Mouse (Mus musculus) mouse embryonic stem cell (cell line): ENCODE measurements at regions not wholly inside any gene's neighbourhood (a gene's known extent, or its start where the extent isn't known, plus 50 kb on each side); places are given as distances from the start of the nearest gene placed in this dataset.

Experiments used
- in situ Hi-C, 2 experiments: fragments of 300-500 bp; cut with MboI; formaldehyde crosslinking; loops; 1 replicate in 1 of 2; 3 replicates in 1 of 2; pipeline ENCODE4 v1.14.3; 2019 to 2020; ENCODE audit warnings: low sequenced_read_pairs in 2 of 2, low pct_unique_long_range_greater_than_20kb in 1 of 2, mixed read lengths in 1 of 2; ENCODE audit not compliant: unreplicated experiment in 1 of 2

DNA sequence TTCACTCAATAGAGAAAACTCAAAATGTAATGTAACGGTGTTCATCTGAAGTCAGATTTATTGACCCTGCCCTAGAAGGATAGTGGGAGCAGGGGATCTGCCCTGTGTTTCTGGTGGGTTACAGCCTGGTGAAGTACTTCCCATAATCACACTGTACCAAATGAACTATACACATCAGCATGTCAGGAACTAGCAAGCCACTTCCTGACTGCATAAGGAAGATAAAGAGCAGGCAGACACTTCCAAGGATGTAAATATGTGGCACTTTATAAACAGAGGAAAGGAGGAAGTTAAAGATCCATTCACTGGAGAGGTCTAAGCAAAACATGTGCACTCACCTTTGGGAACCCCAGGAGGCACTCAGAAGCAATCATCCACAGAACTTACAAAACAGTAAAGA, 501.4 kb upstream of the Dmac1 start:
- in situ Hi-C loops, result no loop called here

DNA sequence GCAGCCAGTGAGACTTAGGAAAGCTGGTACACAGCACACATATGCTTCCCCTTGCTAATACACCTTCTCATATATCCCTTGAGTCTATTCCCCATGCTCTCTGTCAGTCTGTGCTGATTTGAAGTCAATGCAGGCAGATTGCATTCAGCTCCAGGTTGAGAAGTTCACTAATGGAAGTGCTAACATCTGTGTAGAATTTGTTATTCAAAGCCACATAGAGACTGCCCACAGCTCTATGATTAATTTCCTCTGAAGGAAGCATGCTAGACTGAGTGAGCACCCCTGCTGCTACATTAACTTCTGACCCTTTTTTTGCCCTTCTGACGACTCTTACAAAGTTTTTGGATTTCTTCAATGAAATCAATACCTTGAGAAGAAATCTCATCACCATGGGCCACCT, 486.0 kb upstream of the Dmac1 start:
- in situ Hi-C loops, result no loop called here

GRCm38 (mm10) chr4:75744605-75745004, 466.5 kb upstream of the Dmac1 start:
- in situ Hi-C loops, result no loop called here

- in situ Hi-C loops, result no loop called here
Observed at GRCm38 (mm10) chr4:75741585-75741984, 463.5 kb upstream of the Dmac1 start.

DNA sequence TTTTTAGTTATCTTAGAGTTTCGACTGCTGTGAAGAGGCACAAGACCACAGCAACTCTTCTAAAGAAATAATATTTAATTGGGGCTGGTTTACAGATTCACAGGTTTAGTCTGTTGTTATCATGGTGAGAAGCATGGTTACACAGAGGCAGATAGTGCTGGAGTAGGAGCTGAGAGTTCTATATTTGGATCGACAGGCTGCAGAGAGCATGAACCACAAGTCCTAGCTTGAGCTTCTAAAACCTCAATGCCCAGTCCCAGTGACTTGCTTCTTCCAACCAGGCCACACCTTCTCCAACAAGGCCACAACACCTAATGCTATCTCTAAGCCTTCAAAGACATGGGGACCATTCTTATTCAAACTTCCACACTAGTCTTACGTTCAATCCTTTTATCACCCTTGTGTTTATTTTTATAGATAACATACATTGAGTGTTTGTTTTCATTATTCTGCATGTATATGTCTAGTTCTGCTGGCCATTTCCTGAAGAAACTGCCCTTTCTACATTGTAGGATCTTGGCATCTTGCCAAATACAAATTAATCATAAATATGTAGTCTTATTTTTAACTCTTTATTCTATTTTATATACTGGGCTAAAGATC, 452.8 kb upstream of the Dmac1 start:
- in situ Hi-C loops, result no loop called here

DNA sequence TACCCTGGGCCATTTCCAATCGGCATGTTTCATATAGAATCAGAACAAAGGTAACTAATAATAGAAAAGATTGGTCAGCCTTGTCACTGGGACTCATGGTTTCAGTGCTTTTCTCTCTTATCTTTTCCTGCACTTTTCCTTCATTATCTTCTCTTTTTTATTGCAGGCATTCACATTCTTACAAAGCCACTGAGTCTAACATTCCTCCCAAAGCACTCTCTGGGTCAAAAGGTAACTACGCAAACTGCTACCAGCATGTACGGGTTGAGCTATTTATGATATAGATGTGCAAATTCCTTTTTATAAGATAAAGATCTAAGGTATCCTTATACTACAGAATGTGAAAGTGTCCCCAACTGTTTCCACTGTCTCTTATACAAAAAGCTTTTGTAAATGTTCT, 436.5 kb upstream of the Dmac1 start:
- in situ Hi-C loops, result loop anchor here (25.0 kb wide), 1 partner anchor 323 kb away; no protein-coding TSS in a partner anchor

- in situ Hi-C loops, result loop anchor here (25.0 kb wide), 1 partner anchor 323 kb away; no protein-coding TSS in a partner anchor
Observed at GRCm38 (mm10) chr4:75713960-75714359, 435.9 kb upstream of the Dmac1 start.

DNA sequence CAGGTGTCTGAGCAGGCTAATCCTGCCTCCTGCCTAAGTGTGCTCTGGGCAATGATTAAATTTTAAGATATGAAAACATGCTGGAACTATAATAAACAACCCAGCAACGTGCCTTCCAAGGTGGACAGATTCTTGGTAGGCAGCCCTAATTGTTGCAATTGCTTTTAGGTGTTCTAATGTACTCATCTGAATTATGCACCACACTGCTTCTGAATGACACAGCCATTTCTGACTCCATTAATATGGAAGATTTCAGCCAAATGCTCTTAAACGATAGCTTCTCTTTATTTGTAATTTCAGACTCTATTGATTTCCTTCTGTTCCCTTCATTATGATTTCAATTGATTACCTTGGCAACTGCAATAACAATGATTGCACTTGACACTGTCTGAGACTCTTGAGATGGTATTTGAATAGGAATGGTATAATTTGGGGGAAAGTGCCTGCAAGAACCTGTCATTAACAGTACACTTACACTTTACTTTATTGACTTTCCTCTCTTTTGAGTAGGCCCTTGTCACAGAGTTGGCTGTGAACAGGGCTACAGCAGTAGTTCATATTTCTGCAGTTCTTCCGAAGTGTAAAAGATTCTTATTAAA, 422.8 kb upstream of the Dmac1 start:
- in situ Hi-C loops, result loop anchor here (25.0 kb wide), 1 partner anchor 336 kb away; no protein-coding TSS in a partner anchor

- in situ Hi-C loops, result no loop called here
Observed at GRCm38 (mm10) chr4:75676590-75677174, 398.6 kb upstream of the Dmac1 start.

- in situ Hi-C loops, result no loop called here
Observed at GRCm38 (mm10) chr4:75641046-75641445, 362.9 kb upstream of the Dmac1 start.

GRCm38 (mm10) chr4:75636627-75637026, 358.5 kb upstream of the Dmac1 start:
- in situ Hi-C loops, result no loop called here

DNA sequence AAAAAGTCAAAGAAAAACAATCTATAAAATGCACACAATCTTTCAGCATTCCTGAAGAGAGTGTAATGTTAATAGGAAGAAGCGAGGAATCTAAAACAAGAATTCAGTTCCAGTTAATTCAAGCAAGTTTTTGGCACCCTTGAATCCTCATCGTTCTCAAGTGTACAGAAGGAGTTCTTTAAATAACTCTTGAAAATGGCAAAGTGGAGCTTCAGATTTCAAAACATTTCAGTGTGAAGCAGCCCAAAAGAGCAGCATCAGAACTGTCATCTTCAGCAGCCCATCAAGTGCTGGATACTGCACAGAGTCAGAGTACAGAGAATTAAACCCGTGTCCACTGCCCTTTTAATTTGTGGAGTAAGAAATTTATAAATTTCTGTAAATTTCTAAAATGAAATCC, 311.8 kb upstream of the Dmac1 start:
- in situ Hi-C loops, result no loop called here

DNA sequence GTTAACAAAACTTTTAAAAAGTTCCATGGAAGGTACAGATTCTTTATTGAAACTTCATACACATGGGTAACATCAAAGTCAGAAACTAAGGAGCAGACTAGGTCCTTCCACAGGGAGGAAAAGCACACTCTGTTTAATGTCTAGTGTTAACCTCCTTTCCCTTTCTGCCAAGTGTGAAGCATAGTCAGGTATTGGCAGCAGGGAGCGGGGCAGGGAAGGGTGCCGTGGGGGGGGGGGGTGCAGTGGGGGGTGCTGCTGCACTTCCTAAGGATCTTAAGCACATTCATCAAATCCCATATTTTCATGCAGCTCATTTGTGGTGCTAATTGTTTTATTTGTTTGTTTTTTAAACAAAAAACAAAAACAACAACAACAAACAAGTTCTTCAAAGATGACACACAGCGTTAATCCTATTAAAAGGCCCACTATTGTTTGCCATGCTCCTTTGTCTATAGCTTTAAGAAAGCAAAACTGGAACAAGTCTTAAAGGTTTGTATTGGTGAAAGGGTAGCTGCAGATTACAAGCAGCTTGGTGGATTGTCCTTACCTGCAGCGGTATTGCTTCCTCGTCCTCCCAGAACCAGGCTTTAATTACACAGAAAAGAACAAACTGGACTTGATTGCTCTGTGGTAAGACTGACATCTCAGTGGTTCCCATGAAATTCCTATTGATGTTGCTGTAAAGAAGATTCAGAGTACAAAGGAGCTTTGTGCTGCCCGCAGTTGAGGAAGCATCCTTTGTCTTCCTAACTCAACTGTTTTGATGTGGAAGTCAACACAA, 310.2 kb upstream of the Dmac1 start:
- in situ Hi-C loops, result no loop called here

DNA sequence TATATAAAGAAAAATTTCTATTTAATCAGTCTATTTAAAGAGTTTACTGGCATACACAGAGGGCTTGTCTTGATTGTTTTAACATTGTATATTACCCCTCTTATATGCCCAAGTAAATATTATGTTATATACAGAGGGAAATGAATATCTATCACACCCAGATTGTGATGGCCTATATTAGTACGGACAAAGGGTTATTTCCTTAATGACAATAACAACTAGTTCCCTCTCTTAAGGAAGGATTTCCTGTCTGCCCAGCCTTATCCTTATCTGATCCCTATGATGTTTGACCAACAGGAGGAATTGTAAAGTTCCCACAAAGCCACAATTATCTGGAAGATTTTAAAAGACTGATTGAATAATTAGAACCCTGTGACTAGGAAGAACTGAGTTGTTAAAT, 301.8 kb upstream of the Dmac1 start:
- in situ Hi-C loops, result no loop called here

DNA sequence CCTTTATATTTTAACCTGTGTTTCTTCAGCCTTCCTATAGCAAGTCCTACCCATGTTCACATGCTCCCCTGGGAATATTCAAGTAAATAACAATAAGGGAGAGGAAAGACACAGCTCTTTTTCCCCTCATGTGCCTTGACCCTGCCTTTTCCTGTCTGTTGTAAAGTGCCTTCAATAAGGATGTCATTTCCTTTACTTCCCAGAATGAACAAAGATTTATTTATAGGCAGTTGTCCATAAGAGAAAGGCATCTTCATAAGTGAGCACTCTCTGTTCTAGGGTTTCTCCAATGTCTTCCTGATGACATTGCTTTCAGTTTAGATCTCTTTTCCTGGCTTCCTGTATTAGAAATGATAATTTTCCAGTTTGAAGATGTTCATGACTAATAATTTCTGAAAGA, 294.5 kb upstream of the Dmac1 start:
- in situ Hi-C loops, result no loop called here

DNA sequence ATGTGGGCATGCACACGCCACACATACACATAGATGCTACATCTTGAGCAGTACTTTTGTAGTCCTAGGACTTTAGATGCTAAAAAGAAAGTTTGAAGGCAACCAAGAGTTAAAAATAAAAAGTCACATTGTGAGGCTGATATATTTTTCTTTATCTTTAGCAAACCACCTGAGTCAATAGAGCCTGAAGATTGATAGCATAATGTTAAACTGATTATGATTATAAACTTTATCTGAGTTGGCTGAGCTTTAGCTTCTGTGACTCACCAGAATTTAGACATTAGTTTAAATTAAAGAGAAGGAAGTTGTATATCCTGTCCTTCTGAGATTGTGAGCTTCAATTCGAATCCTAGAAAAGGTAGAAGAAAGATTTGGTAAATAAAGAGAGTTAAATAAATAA, 289.5 kb upstream of the Dmac1 start:
- in situ Hi-C loops, result no loop called here

- in situ Hi-C loops, result no loop called here
Observed at GRCm38 (mm10) chr4:75562480-75562879, 284.4 kb upstream of the Dmac1 start.

- in situ Hi-C loops, result no loop called here
Observed at GRCm38 (mm10) chr4:75561792-75562191, 283.7 kb upstream of the Dmac1 start.

DNA sequence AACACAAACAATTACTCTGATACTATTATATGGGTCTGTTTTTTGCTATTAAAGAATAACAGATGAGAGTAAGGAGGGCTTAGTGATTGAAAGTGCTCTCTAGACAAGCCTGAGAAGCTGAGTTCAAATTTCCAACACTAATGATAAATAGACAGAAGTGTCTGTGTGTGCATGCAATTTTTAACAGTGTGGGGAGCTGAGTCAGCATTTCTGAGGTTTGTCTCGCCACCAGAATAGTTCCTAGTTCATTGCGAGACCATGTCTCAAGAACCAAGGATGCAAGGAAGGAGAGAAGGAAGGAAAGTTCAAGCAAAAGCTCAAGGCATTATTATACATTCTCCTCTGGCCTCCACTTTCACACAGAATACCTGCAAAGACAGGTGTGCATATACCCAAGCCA, 259.7 kb upstream of the Dmac1 start:
- in situ Hi-C loops, result no loop called here
